Mouse (Mus musculus): Measurements from ENCODE around the gene Nupr1.

GRCm38 (mm10) chr7:126581661-126582060, 49.0 kb downstream of the Nupr1 start:
- TF ChIP-seq TAL1 (IDR thresholded peaks at IDR 0.05; ENCODE audit: low read length), result no peak
- TF ChIP-seq GATA1 (IDR thresholded peaks at IDR 0.05; ENCODE audit: low read length), result no peak

Data from erythroblast, embryonic 14.5 days (primary cell).